In the genomic region with DNA sequence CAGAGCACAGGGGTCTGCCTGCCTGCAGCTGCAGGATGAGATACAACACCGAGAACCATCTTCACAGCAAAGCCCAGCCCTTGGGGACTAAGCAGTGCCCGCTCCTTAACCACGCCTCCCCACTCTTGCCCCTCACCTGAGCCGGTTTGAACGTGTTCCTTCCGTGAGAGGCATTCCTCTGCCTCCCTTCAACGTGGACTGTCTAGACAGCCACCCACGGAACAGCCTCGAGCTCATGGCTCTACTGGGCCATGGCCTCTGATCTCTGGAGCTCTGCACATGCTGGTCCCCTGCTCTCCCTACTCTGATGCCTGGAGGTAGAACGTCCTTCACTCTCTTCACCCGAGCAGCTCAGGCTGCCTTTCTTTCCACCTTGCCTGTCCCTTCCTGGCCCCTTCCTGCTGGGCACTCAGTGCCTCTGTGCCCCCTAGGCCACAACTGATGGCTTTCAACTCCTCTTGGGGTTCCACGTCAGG, we compare ENCODE assay signal across 7 mouse cellular contexts. TPM values are rescaled to one million over a fixed set of nuclear protein-coding genes. Genes with fewer than 3 reads are reported as not detected.
DNase-seq lines count a peak whose midpoint lies in the region; ATAC-seq and TF ChIP-seq lines count a peak whose summit lies in the region.

A gene (minus strand): TSS at position 426 of the 476 bp plus-strand sequence.

- H3K36me3 ChIP-seq in E14TG2a.4 (ENCODE audit: insufficient read depth, low read length) = no peaks in the 10 kb centered on the region
- no peaks in the 10 kb centered on the region for H3K36me3 ChIP-seq in forebrain, embryonic 11.5 days (ENCODE audit: control insufficient read depth, insufficient read depth, low read length)

- no peak within 1 kb of the TSS for H3K4me2 ChIP-seq in forebrain, embryonic 11.5 days (ENCODE audit: low read depth, low read length, severe bottlenecking)

- peak within 1 kb of the TSS; percentile 39; the same call in 1 of the 2 replicates for H3K4me3 ChIP-seq in E14TG2a.4 (replicated peaks; ENCODE audit: low read length)
- no peak within 1 kb of the TSS for H3K4me3 ChIP-seq in forebrain, embryonic 11.5 days (ENCODE audit: low read depth, low read length)

- H3K27me3 ChIP-seq in E14TG2a.4 (ENCODE audit: insufficient read depth, low read length) = no peaks in the 10 kb centered on the region
- H3K27me3 ChIP-seq in forebrain, embryonic 11.5 days (ENCODE audit: control insufficient read depth, insufficient read depth, low read length) = no peaks in the 10 kb centered on the region

- intact Hi-C loops in left cerebral cortex, postnatal 25 days (cut with DNase I) = no loop called here

- H3K9me3 ChIP-seq in E14TG2a.4 (ENCODE audit: low read length) = no peaks in the 10 kb centered on the region
- no peaks in the 10 kb centered on the region for H3K9me3 ChIP-seq in forebrain, embryonic 11.5 days (ENCODE audit: control insufficient read depth, low read length)

- no peak within 1 kb of the TSS for H3K9ac ChIP-seq in forebrain, embryonic 11.5 days (ENCODE audit: low read length)

- peaks cover 77% of the 10 kb centered on the region for H3K4me1 ChIP-seq in E14TG2a.4 (replicated peaks; ENCODE audit: low read depth, low read length)
- H3K4me1 ChIP-seq in forebrain, embryonic 11.5 days (replicated peaks; ENCODE audit: control insufficient read depth, insufficient read depth, low read length) = no peaks in the 10 kb centered on the region

- no peak for TF ChIP-seq CTCF in E14TG2a.4 (conservative IDR thresholded peaks at IDR 0.05; ENCODE audit: low read length)

- WGBS in forebrain, embryonic 11.5 days = 84% methylated on average over 12 of the region's 12 CpGs

- no peak within 1 kb of the TSS for H3K27ac ChIP-seq in forebrain, embryonic 11.5 days (ENCODE audit: low read depth, low read length)

- ATAC-seq in forebrain, embryonic 11.5 days (replicated peaks; ENCODE audit: low FRiP score) = no peak

- peak; percentile 30 for DNase-seq in 3134 (ENCODE audit: extremely low read depth, insufficient read length, low spot score)
- DNase-seq in forebrain, embryonic 11.5 days (ENCODE audit: low spot score) = no peak
- DNase-seq in left cerebral cortex, postnatal 25 days (ENCODE audit: low spot score in 2 of 2) = no peak
- DNase-seq in B cell, adult 2 months = no peak
- DNase-seq in c-Kit-positive CD71-positive TER-119-positive erythroid progenitor cells, embryonic 14.5 days (ENCODE audit: low spot score) = no peak
- no peak for DNase-seq in right cerebral cortex, postnatal 10 days (ENCODE audit: low spot score in 2 of 2)

RNA-seq across cellular contexts. Expression of the gene that starts here (rescaled TPM):
- polyA plus RNA-seq in forebrain, embryonic 11.5 days (2014; fragmentation: Nextera tagmentation; extraction: Ambion mirVana) = 11.5 and 13.7 TPM in 2 replicates
- 10 to 100 TPM; 85.8 to 88.9 TPM for total RNA-seq in left cerebral cortex, postnatal 25 days (2021)
